Comparison of ENCODE assay signal across 10 mouse cellular contexts in the genomic region with DNA sequence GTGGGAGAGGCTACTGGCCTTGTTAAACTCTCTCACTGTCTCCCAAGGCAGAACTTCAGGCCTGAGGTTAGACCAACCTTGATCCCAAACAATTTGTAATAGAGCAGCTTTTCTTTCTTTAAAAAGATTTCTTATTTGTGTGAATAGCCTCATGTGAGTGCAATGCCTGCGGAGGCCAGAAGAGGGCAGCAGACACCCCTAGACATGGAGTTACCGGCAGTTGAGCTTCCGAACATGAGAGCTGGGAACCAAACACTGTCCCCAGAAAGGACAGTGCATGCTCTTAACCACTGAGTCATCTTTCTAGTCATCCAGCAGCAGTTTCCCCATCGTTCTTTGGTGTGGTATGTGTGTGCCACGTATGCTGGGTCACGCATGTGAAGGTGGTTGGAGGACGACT. TPM values are rescaled to one million over a fixed set of nuclear protein-coding genes. Genes with fewer than 3 reads are reported as not detected.
A peak's percentile ranks its signal among the peaks of the same experiment; 100 is the strongest.
DNase-seq lines count a peak whose midpoint lies in the region; ATAC-seq and TF ChIP-seq lines count a peak whose summit lies in the region.
"Had no signal": no experiment of that assay in that cellular context is flagged by ENCODE, and none has a peak within 500 bp of the region (broad histone marks: within the 10 kb centered on the region; RNA-seq: fewer than 3 reads in every experiment).

No protein-coding gene starts in this region.

- DNase-seq in heart, postnatal 14 days: no peak
- peak; percentile 46 for DNase-seq in A20 (ENCODE audit: low read depth, low spot score)
- DNase-seq in liver, embryonic 14.5 days (ENCODE audit: low read depth in 3 of 3, low spot score in 3 of 3): no peak
- no peak for DNase-seq in urinary bladder, adult 18-20 months (ENCODE audit: low spot score in 2 of 2)
- DNase-seq in left cerebral cortex, postnatal 25 days (ENCODE audit: low spot score in 2 of 2): no peak
- DNase-seq in left cerebral cortex, adult 11 months (ENCODE audit: low spot score): no peak

- H3K4me3 ChIP-seq in heart, embryonic 14.5 days (ENCODE audit: control insufficient read depth in 1 of 2, insufficient read depth in 1 of 2, low read depth in 1 of 2, low read length in 2 of 2): no peak overlapping the region
- no peak overlapping the region for H3K4me3 ChIP-seq in bone marrow macrophage, adult 2 months (ENCODE audit: insufficient read depth, low read length)
- H3K4me3 ChIP-seq in liver, embryonic 14.5 days (ENCODE audit: insufficient read depth in 1 of 2, low read depth in 2 of 2, low read length in 2 of 2): no peak overlapping the region

- no peak for TF ChIP-seq EP300 in liver, embryonic 14.5 days (IDR thresholded peaks at IDR 0.05; ENCODE audit: low read depth)

- 93% methylated on average over 7 of the region's 7 CpGs for WGBS in heart, embryonic 14.5 days
- WGBS in liver, embryonic 14.5 days (ENCODE audit: insufficient replicate concordance): 89% methylated on average over 7 of the region's 7 CpGs

- no peak for ATAC-seq in heart, embryonic 14.5 days (ENCODE audit: insufficient number of reproducible peaks, insufficient read depth, low FRiP score, low read depth)
- ATAC-seq in liver, embryonic 14.5 days (ENCODE audit: insufficient read depth): no peak

- H3K9ac ChIP-seq in heart, embryonic 14.5 days (ENCODE audit: low read length): no peak overlapping the region
- H3K9ac ChIP-seq in liver, embryonic 14.5 days (replicated peaks): no peak overlapping the region

- H3K27me3 ChIP-seq in heart, embryonic 14.5 days (ENCODE audit: control insufficient read depth, insufficient read depth, low read length): no peaks in the 10 kb centered on the region
- no peaks in the 10 kb centered on the region for H3K27me3 ChIP-seq in liver, embryonic 14.5 days (ENCODE audit: control insufficient read depth, insufficient read depth, low read length)

- peaks cover 13 to 14% of the 10 kb centered on the region in 2 experiments for H3K4me1 ChIP-seq in heart, embryonic 14.5 days (ENCODE audit: control insufficient read depth in 2 of 2, insufficient read depth in 2 of 2, low read length in 2 of 2)
- H3K4me1 ChIP-seq in bone marrow macrophage, adult 2 months (ENCODE audit: control insufficient read depth, insufficient read depth, low read length): peaks cover 70% of the 10 kb centered on the region
- H3K4me1 ChIP-seq in liver, embryonic 14.5 days (replicated peaks; ENCODE audit: control insufficient read depth in 2 of 2, insufficient read depth in 2 of 2, low read length in 1 of 2): peaks cover 0 to 14% of the 10 kb centered on the region in 2 experiments; a peak in 2 of 4 replicates

- H3K4me2 ChIP-seq in heart, embryonic 14.5 days (ENCODE audit: low read length): no peak overlapping the region
- no peak overlapping the region for H3K4me2 ChIP-seq in liver, embryonic 14.5 days (ENCODE audit: low read depth)

- peaks cover 7% of the 10 kb centered on the region for H3K9me3 ChIP-seq in heart, embryonic 14.5 days (ENCODE audit: control insufficient read depth, low read length)
- no peaks in the 10 kb centered on the region; the same call in 1 of the 2 replicates for H3K9me3 ChIP-seq in liver, embryonic 14.5 days (ENCODE audit: control insufficient read depth, low read length)

- H3K27ac ChIP-seq in heart, embryonic 14.5 days (replicated peaks in 1 of 2; ENCODE audit: control insufficient read depth in 1 of 2, insufficient read depth in 1 of 2, low read depth in 2 of 2, low read length in 2 of 2): peak overlapping the region; percentile 96 to 99
- peak overlapping the region; percentile 99 for H3K27ac ChIP-seq in bone marrow macrophage, adult 2 months (ENCODE audit: insufficient read depth, low read depth, low read length)
- H3K27ac ChIP-seq in liver, embryonic 14.5 days: no peak overlapping the region

- TF ChIP-seq POLR2A in bone marrow macrophage, adult 2 months (IDR thresholded peaks at IDR 0.05; ENCODE audit: borderline replicate concordance, low read depth, low read length): no peak

- no peaks in the 10 kb centered on the region for H3K36me3 ChIP-seq in heart, embryonic 14.5 days (ENCODE audit: control insufficient read depth, insufficient read depth, low read length)
- H3K36me3 ChIP-seq in liver, embryonic 14.5 days (replicated peaks; ENCODE audit: control insufficient read depth, insufficient read depth, low read depth): no peaks in the 10 kb centered on the region

- intact Hi-C loops in heart, postnatal 14 days (cut with DNase I): no loop called here
- intact Hi-C loops in left cerebral cortex, postnatal 25 days (cut with DNase I): no loop called here

- peak; percentile 95 for TF ChIP-seq CTCF in bone marrow macrophage, adult 2 months (IDR thresholded peaks at IDR 0.05; ENCODE audit: low read depth, low read length)
- peak; percentile 82 for TF ChIP-seq CTCF in liver, embryonic 14.5 days (IDR thresholded peaks at IDR 0.05; ENCODE audit: low read depth)

RNA-seq across cellular contexts. Expression of gene Pltp, which starts 10.1 kb away (rescaled TPM):
- 9.6 and 10.4 TPM in 2 replicates for polyA plus RNA-seq in heart, embryonic 14.5 days (2014; fragmentation: Nextera tagmentation; extraction: Ambion mirVana)
- total RNA-seq in heart, postnatal 14 days (2021): 10 to 100 TPM; 43.7 to 58.5 TPM
- polyA plus RNA-seq in bone marrow macrophage, adult 2 months (2012; ENCODE audit: insufficient read depth, insufficient read length, missing spikeins): 1,260 and 1,371 TPM in 2 replicates
- 8.4 and 9.6 TPM in 2 replicates for polyA plus RNA-seq in liver, embryonic 14.5 days (2012; rRNA removed)
- 7.6 and 10.0 TPM in 2 replicates for polyA plus RNA-seq in liver, embryonic 14.5 days (2014; fragmentation: Nextera tagmentation; extraction: Ambion mirVana)
- 10 to 100 TPM; 77.5 to 82.0 TPM for total RNA-seq in left cerebral cortex, postnatal 25 days (2021)

RNA-seq across cellular contexts. Expression of gene Pcif1, which starts 11.5 kb away (rescaled TPM):
- polyA plus RNA-seq in heart, embryonic 14.5 days (2014; fragmentation: Nextera tagmentation; extraction: Ambion mirVana): 58.0 and 58.8 TPM in 2 replicates
- total RNA-seq in heart, postnatal 14 days (2021): 10 to 100 TPM; 33.0 to 33.6 TPM
- 27.1 and 27.6 TPM in 2 replicates for polyA plus RNA-seq in bone marrow macrophage, adult 2 months (2012; ENCODE audit: insufficient read depth, insufficient read length, missing spikeins)
- polyA plus RNA-seq in liver, embryonic 14.5 days (2012; rRNA removed): 19.6 and 20.2 TPM in 2 replicates
- polyA plus RNA-seq in liver, embryonic 14.5 days (2014; fragmentation: Nextera tagmentation; extraction: Ambion mirVana): 37.5 and 43.4 TPM in 2 replicates
- 10 to 100 TPM; 36.8 to 39.8 TPM for total RNA-seq in left cerebral cortex, postnatal 25 days (2021)

RNA-seq across cellular contexts. Expression of gene Neurl2, which starts 34.3 kb away (rescaled TPM):
- polyA plus RNA-seq in heart, embryonic 14.5 days (2014; fragmentation: Nextera tagmentation; extraction: Ambion mirVana): 54.6 and 55.1 TPM in 2 replicates
- 10 to 100 TPM; 34.6 to 34.7 TPM for total RNA-seq in heart, postnatal 14 days (2021)
- polyA plus RNA-seq in bone marrow macrophage, adult 2 months (2012; ENCODE audit: insufficient read depth, insufficient read length, missing spikeins): 21.0 and 25.4 TPM in 2 replicates
- 0.70 and 1.2 TPM in 2 replicates for polyA plus RNA-seq in liver, embryonic 14.5 days (2012; rRNA removed)
- polyA plus RNA-seq in liver, embryonic 14.5 days (2014; fragmentation: Nextera tagmentation; extraction: Ambion mirVana): 1.0 and 1.5 TPM in 2 replicates
- 1 to 10 TPM; 2.2 to 4.0 TPM for total RNA-seq in left cerebral cortex, postnatal 25 days (2021)

RNA-seq across cellular contexts. Expression of gene Ctsa, which starts 34.9 kb away (rescaled TPM):
- polyA plus RNA-seq in heart, embryonic 14.5 days (2014; fragmentation: Nextera tagmentation; extraction: Ambion mirVana): 178 TPM in 2 replicates
- 100 to 1,000 TPM in 1 of 2 experiments, 10 to 100 TPM in 1; 97.7 to 103 TPM for total RNA-seq in heart, postnatal 14 days (2021)
- polyA plus RNA-seq in bone marrow macrophage, adult 2 months (2012; ENCODE audit: insufficient read depth, insufficient read length, missing spikeins): 632 and 760 TPM in 2 replicates
- 69.5 and 82.7 TPM in 2 replicates for polyA plus RNA-seq in liver, embryonic 14.5 days (2012; rRNA removed)
- 59.4 and 60.8 TPM in 2 replicates for polyA plus RNA-seq in liver, embryonic 14.5 days (2014; fragmentation: Nextera tagmentation; extraction: Ambion mirVana)
- 100 to 1,000 TPM in 1 of 2 experiments, 10 to 100 TPM in 1; 86.2 to 102 TPM for total RNA-seq in left cerebral cortex, postnatal 25 days (2021)

RNA-seq across cellular contexts. Expression of gene Spata25, which starts 39.2 kb away (rescaled TPM):
- not detected in 2 replicates for polyA plus RNA-seq in heart, embryonic 14.5 days (2014; fragmentation: Nextera tagmentation; extraction: Ambion mirVana)
- total RNA-seq in heart, postnatal 14 days (2021): 1 to 10 TPM in 1 of 2 experiments, under 1 TPM in 1; 0.86 to 1.0 TPM
- 1.4 TPM in 1 of 2 replicates, not detected in the other for polyA plus RNA-seq in bone marrow macrophage, adult 2 months (2012; ENCODE audit: insufficient read depth, insufficient read length, missing spikeins)
- not detected in 2 replicates for polyA plus RNA-seq in liver, embryonic 14.5 days (2012; rRNA removed)
- not detected in 2 replicates for polyA plus RNA-seq in liver, embryonic 14.5 days (2014; fragmentation: Nextera tagmentation; extraction: Ambion mirVana)
- not detected for total RNA-seq in left cerebral cortex, postnatal 25 days (2021)
- polyA plus RNA-seq: activated CD4-positive, CD25-positive, alpha-beta regulatory T cell, adult 4 months; urinary bladder, adult 2 months had no signal

Comparison
In these comparisons a context has a peak if more than half of its experiments do, and no peak if none do; other contexts are left out.
1. RNA of gene Pltp, which starts 10.1 kb away (polyA plus RNA-seq): 1,260 to 1,371 TPM in bone marrow macrophage, adult 2 months; 9.6 to 10.4 TPM in heart, embryonic 14.5 days and 7.6 to 10.0 TPM in liver, embryonic 14.5 days; every median in the first group is over 100 times any median in the second.